Mouse (Mus musculus) CD4-positive, CD25-positive, alpha-beta regulatory T cell, adult 4 months (primary cell): ENCODE measurements around the gene Bag5. TPM values are rescaled to one million over a fixed set of nuclear protein-coding genes. Genes with fewer than 3 reads are reported as not detected.
"Not testable (repeated sequence)": the region's sequence is repeated elsewhere in the genome, so short reads cannot be mapped to it uniquely, and the experiment has no call there.

Source experiments
- ATAC-seq: one replicate; pipeline ENCODE4 v1.8.0; 2017
- polyA plus RNA-seq, 2 experiments: library from polyadenylated mRNA; unstranded; fragments of 100-300 nt; shearing (Covaris generic); gene quantifications; one replicate each; pipeline ENCODE4 v1.2.1; 2017

Bag5 gene
- polyA plus RNA-seq, 2 experiments from 2014 or later: 32.5 to 37.9 TPM

- ATAC-seq: no peak
These were observed 38.1 kb downstream of the Bag5 start for GRCm38 (mm10) chr12:111674850-111675486.

- no peak for ATAC-seq
These were observed 40.5 kb downstream of the Bag5 start for GRCm38 (mm10) chr12:111672581-111672980.

GRCm38 (mm10) chr12:111672176-111672575 lies 40.9 kb downstream of the Bag5 start, which contains the start of gene Ckb:
Gene Ckb (minus strand): TSS chr12:111672338.
- peak; percentile 40 for ATAC-seq

- peak; percentile 67 for ATAC-seq
These were observed 41.6 kb downstream of the Bag5 start for GRCm38 (mm10) chr12:111671431-111671902.

- ATAC-seq: no peak
These were observed 42.1 kb downstream of the Bag5 start for GRCm38 (mm10) chr12:111670976-111671375.

GRCm38 (mm10) chr12:111670371-111670971 lies 42.6 kb downstream of the Bag5 start:
- no peak for ATAC-seq

- no peak for ATAC-seq
These were observed 43.1 kb downstream of the Bag5 start for GRCm38 (mm10) chr12:111669961-111670360.

- no peak for ATAC-seq
These were observed 43.9 kb downstream of the Bag5 start for GRCm38 (mm10) chr12:111669000-111669788.

GRCm38 (mm10) chr12:111668457-111668912 lies 44.6 kb downstream of the Bag5 start:
- ATAC-seq: peak; percentile 79

- no peak for ATAC-seq
These were observed 45.6 kb downstream of the Bag5 start for GRCm38 (mm10) chr12:111667421-111667820.

- ATAC-seq: no peak
These were observed 46.7 kb downstream of the Bag5 start for GRCm38 (mm10) chr12:111666380-111666779.

GRCm38 (mm10) chr12:111665041-111665880 lies 47.8 kb downstream of the Bag5 start:
- no peak for ATAC-seq

- ATAC-seq: no peak
These were observed 48.9 kb downstream of the Bag5 start for GRCm38 (mm10) chr12:111664144-111664634.

GRCm38 (mm10) chr12:111663228-111664143 lies 49.6 kb downstream of the Bag5 start:
- no peak for ATAC-seq

- ATAC-seq: not testable (repeated sequence)
These were observed 51.5 kb downstream of the Bag5 start for GRCm38 (mm10) chr12:111661554-111661953.

GRCm38 (mm10) chr12:111660628-111661027 lies 52.4 kb downstream of the Bag5 start:
- ATAC-seq: no peak

Other genes starting within 250 kb of the Bag5 start
- not detected for gene Gm266, start 227.4 kb downstream of the Bag5 start, polyA plus RNA-seq
- 100 to 1,000 TPM in 1 of 2 experiments, 10 to 100 TPM in 1; 76.9 to 116 TPM for gene Eif5, start 175.2 kb downstream of the Bag5 start, polyA plus RNA-seq
- 10 to 100 TPM; 28.9 to 33.9 TPM for gene Mark3, start 138.7 kb downstream of the Bag5 start, polyA plus RNA-seq
- 10 to 100 TPM; 24.1 to 30.0 TPM for gene Ckb, start 40.9 kb downstream of the Bag5 start, polyA plus RNA-seq
- 1 to 10 TPM; 2.9 to 4.8 TPM for gene Trmt61a, start 35.2 kb downstream of the Bag5 start, polyA plus RNA-seq
- gene Apopt1, start within 50 bp of the Bag5 start, polyA plus RNA-seq: 10 to 100 TPM; 69.2 to 69.5 TPM
- 10 to 100 TPM; 17.8 to 20.6 TPM for gene Klc1, start 45.6 kb upstream of the Bag5 start, polyA plus RNA-seq
- 1 to 10 TPM; 3.8 to 4.7 TPM for gene Xrcc3, start 100.6 kb upstream of the Bag5 start, polyA plus RNA-seq
- gene Zfyve21, start 100.9 kb upstream of the Bag5 start, polyA plus RNA-seq: 1 to 10 TPM; 5.4 to 6.9 TPM
- gene Ppp1r13b, start 194.9 kb upstream of the Bag5 start, polyA plus RNA-seq: 10 to 100 TPM; 10.7 to 15.1 TPM